Mouse (Mus musculus) T-helper 1 cell (primary cell): ENCODE results near the gene Cep19.

ENCODE experiments used
- in situ Hi-C: fragments of 300-600 bp; cut with MboI, MseI; formaldehyde crosslinking; loops from one replicate; pipeline ENCODE4 v1.15.1; 2025; ENCODE audit warnings: high pct_unique_total_duplicates

The Cep19 gene

GRCm38 (mm10) chr16:32107342-32108045, 7.9 kb downstream of the Cep19 start:
- in situ Hi-C loops: no loop called here

- in situ Hi-C loops: no loop called here
Measured at GRCm38 (mm10) chr16:32108170-32108569, 8.6 kb downstream of the Cep19 start.

- in situ Hi-C loops: no loop called here
Measured at GRCm38 (mm10) chr16:32108578-32108977, 9.0 kb downstream of the Cep19 start.

GRCm38 (mm10) chr16:32110951-32111699, 11.5 kb downstream of the Cep19 start:
- in situ Hi-C loops: loop anchor here (5.0 kb wide), 1 partner anchor 91 kb away; no protein-coding TSS in a partner anchor

GRCm38 (mm10) chr16:32113541-32114218, 14.1 kb downstream of the Cep19 start:
- in situ Hi-C loops: loop anchor here (5.0 kb wide), 1 partner anchor 89 kb away; no protein-coding TSS in a partner anchor

- in situ Hi-C loops: loop anchor here (5.0 kb wide), 1 partner anchor 88 kb away; no protein-coding TSS in a partner anchor
Measured at GRCm38 (mm10) chr16:32114406-32114805, 14.8 kb downstream of the Cep19 start.

GRCm38 (mm10) chr16:32114968-32115695, 15.5 kb downstream of the Cep19 start:
- in situ Hi-C loops: loop anchor here (5.0 kb wide), 1 partner anchor 87 kb away; no protein-coding TSS in a partner anchor

- in situ Hi-C loops: no loop called here
Measured at GRCm38 (mm10) chr16:32115781-32116180, 16.2 kb downstream of the Cep19 start.

GRCm38 (mm10) chr16:32116186-32116585, 16.6 kb downstream of the Cep19 start:
- in situ Hi-C loops: no loop called here

- in situ Hi-C loops: no loop called here
Measured at GRCm38 (mm10) chr16:32120454-32120853, 20.9 kb downstream of the Cep19 start.

- in situ Hi-C loops: no loop called here
Measured at GRCm38 (mm10) chr16:32124020-32124419, 24.4 kb downstream of the Cep19 start.

- in situ Hi-C loops: loop anchor here (5.0 kb wide), 1 partner anchor 38 kb away; no protein-coding TSS in a partner anchor
Measured at GRCm38 (mm10) chr16:32124444-32125335, 25.1 kb downstream of the Cep19 start.

GRCm38 (mm10) chr16:32125364-32125763, 25.8 kb downstream of the Cep19 start:
- in situ Hi-C loops: loop anchor here (5.0 kb wide), 1 partner anchor 37 kb away; no protein-coding TSS in a partner anchor

GRCm38 (mm10) chr16:32127046-32127445, 27.4 kb downstream of the Cep19 start:
- in situ Hi-C loops: loop anchor here (5.0 kb wide), 1 partner anchor 35 kb away; no protein-coding TSS in a partner anchor

GRCm38 (mm10) chr16:32129449-32130189, 30.0 kb downstream of the Cep19 start:
- in situ Hi-C loops: loop anchor here (5.0 kb wide), 1 partner anchor 33 kb away; no protein-coding TSS in a partner anchor

- in situ Hi-C loops: no loop called here
Measured at GRCm38 (mm10) chr16:32130190-32130826, 30.7 kb downstream of the Cep19 start.

- in situ Hi-C loops: no loop called here
Measured at GRCm38 (mm10) chr16:32133148-32133547, 33.5 kb downstream of the Cep19 start.

GRCm38 (mm10) chr16:32135842-32136357, 36.3 kb downstream of the Cep19 start:
- in situ Hi-C loops: no loop called here

GRCm38 (mm10) chr16:32138954-32139353, 39.4 kb downstream of the Cep19 start:
- in situ Hi-C loops: no loop called here
